Mouse (Mus musculus): Measurements from ENCODE around the gene Ece2. TPM values are rescaled to one million over a fixed set of nuclear protein-coding genes. Genes with fewer than 3 reads are reported as not detected.

Ece2 gene
- polyA plus RNA-seq, 1 experiment from 2014 or later = 1.2 TPM

DNA sequence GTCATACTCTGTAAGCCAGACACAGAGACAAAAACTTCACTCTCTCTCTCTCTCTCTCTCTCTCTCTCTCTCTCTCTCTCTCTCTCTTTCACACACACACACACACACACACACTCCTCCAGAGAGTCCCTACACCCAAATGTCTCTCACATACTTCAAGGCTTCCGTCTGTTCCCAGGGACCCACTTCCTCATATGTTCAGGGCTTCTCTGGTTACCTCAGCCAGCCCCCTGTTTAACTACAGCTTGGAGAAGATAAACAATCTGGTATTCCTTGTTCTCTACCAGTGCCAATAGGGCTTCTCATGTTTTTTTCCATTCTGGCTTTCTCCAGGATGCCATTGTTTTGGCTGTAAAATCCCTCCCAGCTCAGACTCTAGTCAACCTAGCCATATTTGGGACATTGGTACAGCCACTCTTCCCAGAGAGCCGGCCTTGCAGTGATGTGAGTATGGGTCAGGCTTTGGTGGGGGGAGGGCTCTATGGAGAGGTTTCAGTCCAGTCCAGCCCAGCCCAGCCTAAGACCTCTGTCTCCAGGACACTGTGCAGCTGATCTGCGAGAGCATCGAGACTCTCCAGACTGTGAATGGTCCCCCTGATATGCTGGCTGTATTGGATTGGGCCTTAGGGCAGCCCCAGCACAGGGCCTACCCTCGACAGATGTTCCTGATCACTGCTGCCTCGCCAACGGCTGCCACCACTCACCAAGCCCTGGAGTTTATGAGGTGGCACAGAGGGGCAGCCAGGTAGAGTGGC lies 32.8 kb upstream of the Ece2 start:
- Histone ChIP-seq H3K4me1 (replicated peaks; ENCODE audit: control insufficient read depth, insufficient read depth, low read length) (no peaks in the 10 kb centered on the region), H3K4me2 (ENCODE audit: low read length) (no peak overlapping the region), H3K4me3 (ENCODE audit: low read depth, low read length) (no peak overlapping the region), H3K27me3 (replicated peaks; ENCODE audit: control insufficient read depth, insufficient read depth, low read length) (peaks cover 20% of the 10 kb centered on the region), H3K9me3 (ENCODE audit: control insufficient read depth, low read length) (no peaks in the 10 kb centered on the region), H3K27ac (ENCODE audit: low read depth) (no peak overlapping the region), H3K9ac (ENCODE audit: low read length) (no peak overlapping the region), H3K36me3 (ENCODE audit: control insufficient read depth, insufficient read depth, low read length) (no peaks in the 10 kb centered on the region)
- 51% methylated on average over 7 of the region's 7 CpGs for whole genome bisulfite sequencing
- no peak for DNase-seq (ENCODE audit: low spot score)
- ATAC-seq (replicated peaks; ENCODE audit: low FRiP score, low TSS enrichment, low read depth) = no peak

DNA sequence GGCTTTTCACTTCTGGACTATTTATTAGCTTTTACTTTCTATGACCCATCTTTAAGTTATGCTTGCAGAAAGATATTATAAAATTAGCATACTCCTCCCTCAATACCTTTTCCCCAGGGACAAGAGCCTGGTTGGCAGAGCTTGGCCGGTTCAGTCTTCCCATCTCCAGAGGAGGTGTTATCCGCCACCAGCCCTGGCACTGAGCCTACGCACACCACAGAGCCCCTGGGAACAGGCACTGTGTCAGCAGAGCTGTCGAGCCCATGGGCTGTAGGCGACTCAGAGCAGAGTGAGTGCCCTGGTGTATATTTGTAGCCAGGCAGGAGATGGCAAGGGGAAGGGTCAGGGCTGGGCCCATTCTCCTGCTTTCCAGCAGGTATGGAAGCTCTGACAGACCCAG lies 29.1 kb upstream of the Ece2 start:
- Histone ChIP-seq H3K27ac (ENCODE audit: low read depth) (no peak overlapping the region), H3K4me2 (ENCODE audit: low read length) (no peak overlapping the region), H3K9me3 (ENCODE audit: control insufficient read depth, low read length) (no peaks in the 10 kb centered on the region), H3K4me3 (ENCODE audit: low read depth, low read length) (no peak overlapping the region), H3K36me3 (ENCODE audit: control insufficient read depth, insufficient read depth, low read length) (peaks cover 15% of the 10 kb centered on the region), H3K27me3 (replicated peaks; ENCODE audit: control insufficient read depth, insufficient read depth, low read length) (no peaks in the 10 kb centered on the region), H3K4me1 (replicated peaks; ENCODE audit: control insufficient read depth, insufficient read depth, low read length) (no peaks in the 10 kb centered on the region), H3K9ac (ENCODE audit: low read length) (no peak overlapping the region)
- 75% methylated on average over 5 of the region's 5 CpGs for WGBS
- DNase-seq (ENCODE audit: low spot score) (no peak), ATAC-seq (replicated peaks; ENCODE audit: low FRiP score, low TSS enrichment, low read depth) (no peak)

DNA sequence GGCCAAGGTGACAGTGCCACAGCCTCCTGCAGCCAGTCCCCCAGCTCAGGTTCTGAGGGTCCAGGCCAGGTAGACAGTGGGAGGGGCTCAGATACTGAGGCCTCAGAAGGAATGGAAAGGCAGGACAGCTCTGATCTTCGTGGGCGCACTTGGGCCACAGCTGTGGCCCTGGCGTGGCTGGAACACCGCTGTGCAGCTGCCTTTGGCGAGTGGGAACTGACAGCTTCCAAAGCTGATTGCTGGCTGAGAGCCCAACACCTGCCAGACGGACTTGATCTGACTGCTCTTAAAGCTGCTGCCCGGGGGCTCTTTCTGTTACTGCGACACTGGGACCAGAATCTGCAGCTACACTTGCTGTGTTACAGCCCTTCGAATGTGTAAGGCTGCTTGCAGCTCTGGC lies 24.9 kb upstream of the Ece2 start:
- no peak overlapping the region for H3K4me3 ChIP-seq (ENCODE audit: low read depth, low read length)
- DNase-seq (ENCODE audit: low spot score) = no peak
- 80% methylated on average over 9 of the region's 9 CpGs for WGBS
- H3K9me3 ChIP-seq (ENCODE audit: control insufficient read depth, low read length) = no peaks in the 10 kb centered on the region
- peaks cover 38% of the 10 kb centered on the region for H3K36me3 ChIP-seq (ENCODE audit: control insufficient read depth, insufficient read depth, low read length)
- H3K27ac ChIP-seq (ENCODE audit: low read depth) = no peak overlapping the region
- no peak for ATAC-seq (replicated peaks; ENCODE audit: low FRiP score, low TSS enrichment, low read depth)
- no peak overlapping the region for H3K4me2 ChIP-seq (ENCODE audit: low read length)
- H3K27me3 ChIP-seq (replicated peaks; ENCODE audit: control insufficient read depth, insufficient read depth, low read length) = no peaks in the 10 kb centered on the region
- peaks cover 2% of the 10 kb centered on the region for H3K4me1 ChIP-seq (replicated peaks; ENCODE audit: control insufficient read depth, insufficient read depth, low read length)
- H3K9ac ChIP-seq (ENCODE audit: low read length) = no peak overlapping the region

- no peaks in the 10 kb centered on the region for H3K9me3 ChIP-seq (ENCODE audit: control insufficient read depth, low read length)
- H3K4me3 ChIP-seq (ENCODE audit: low read depth, low read length) = peak overlapping the region; percentile 78
- peak; percentile 93 for DNase-seq (ENCODE audit: low spot score)
- peaks cover 20% of the 10 kb centered on the region for H3K36me3 ChIP-seq (ENCODE audit: control insufficient read depth, insufficient read depth, low read length)
- H3K27me3 ChIP-seq (replicated peaks; ENCODE audit: control insufficient read depth, insufficient read depth, low read length) = no peaks in the 10 kb centered on the region
- H3K27ac ChIP-seq (ENCODE audit: low read depth) = peak overlapping the region; percentile 87
- peak overlapping the region; percentile 74 for H3K9ac ChIP-seq (ENCODE audit: low read length)
- ATAC-seq (replicated peaks; ENCODE audit: low FRiP score, low TSS enrichment, low read depth) = peak; percentile 76
- H3K4me1 ChIP-seq (replicated peaks; ENCODE audit: control insufficient read depth, insufficient read depth, low read length) = peaks cover 12% of the 10 kb centered on the region
- H3K4me2 ChIP-seq (ENCODE audit: low read length) = peak overlapping the region; percentile 100
- under 1% methylated on average over 28 of the region's 28 CpGs for WGBS
These were observed 18.9 kb upstream of the Ece2 start for GRCm38 (mm10) chr16:20610501-20611356.

DNA sequence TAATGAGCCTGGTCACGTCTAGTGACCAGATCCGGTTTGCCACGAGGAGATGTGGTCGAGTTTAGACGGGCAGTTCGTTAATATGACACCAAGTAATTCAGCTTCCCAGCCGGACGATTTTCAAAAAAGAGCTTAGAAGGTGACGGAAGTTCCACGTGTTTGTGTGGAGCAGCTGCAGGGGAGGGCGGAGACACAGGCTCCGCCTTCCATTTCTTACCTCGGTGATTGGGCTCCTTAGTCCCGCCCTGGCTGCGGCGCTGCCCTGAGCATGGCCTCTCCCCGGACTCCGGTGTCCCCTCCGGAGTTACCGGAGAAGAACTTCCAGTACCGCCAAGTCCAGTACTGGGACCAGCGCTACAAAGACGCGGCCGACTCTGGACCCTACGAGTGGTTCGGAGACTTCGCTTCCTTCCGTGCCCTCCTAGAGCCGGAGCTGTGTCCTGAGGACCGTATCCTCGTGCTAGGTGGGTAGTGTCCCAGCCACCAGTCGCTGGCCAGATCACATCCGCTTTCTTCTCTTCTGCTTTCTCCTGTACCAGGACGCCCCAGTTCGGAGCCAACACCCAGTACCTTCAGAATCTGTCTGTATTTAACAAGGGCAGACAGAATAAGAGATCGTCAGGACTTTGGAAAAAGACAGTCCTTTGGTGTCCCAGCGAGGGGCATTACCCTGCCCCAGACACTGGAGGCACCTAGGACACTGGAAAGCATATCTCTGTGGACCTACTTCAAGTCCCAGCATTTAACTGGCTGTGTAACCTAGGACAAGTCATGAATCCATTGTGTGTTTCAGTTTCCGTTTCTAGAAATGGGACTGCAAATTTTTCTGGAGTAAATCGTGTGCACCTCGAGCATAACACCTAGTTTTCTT lies 18.0 kb upstream of the Ece2 start, which contains the start of the genes Eef1akmt4, Gm49333 and Alg3:
Gene Eef1akmt4, plus strand, starts transcription at position 237 of the 871 bp plus-strand sequence.
Gene Gm49333, plus strand, starts transcription at position 254 of the 871 bp plus-strand sequence.
Gene Alg3, minus strand, starts transcription at position 379 of the 871 bp plus-strand sequence.
- peak within 1 kb of the TSS; percentile 78 for H3K4me3 ChIP-seq (ENCODE audit: low read depth, low read length)
- DNase-seq (ENCODE audit: low spot score) = peak; percentile 91
- H3K4me2 ChIP-seq (ENCODE audit: low read length) = peak within 1 kb of the TSS; percentile 100
- WGBS = 2% methylated on average over 41 of the region's 41 CpGs
- H3K27me3 ChIP-seq (replicated peaks; ENCODE audit: control insufficient read depth, insufficient read depth, low read length) = no peaks in the 10 kb centered on the region
- ATAC-seq (replicated peaks; ENCODE audit: low FRiP score, low TSS enrichment, low read depth) = peak; percentile 97
- peaks cover 12% of the 10 kb centered on the region for H3K36me3 ChIP-seq (ENCODE audit: control insufficient read depth, insufficient read depth, low read length)
- H3K9me3 ChIP-seq (ENCODE audit: control insufficient read depth, low read length) = no peaks in the 10 kb centered on the region
- H3K9ac ChIP-seq (ENCODE audit: low read length) = peak within 1 kb of the TSS; percentile 74
- peak within 1 kb of the TSS; percentile 87 for H3K27ac ChIP-seq (ENCODE audit: low read depth)
- H3K4me1 ChIP-seq (replicated peaks; ENCODE audit: control insufficient read depth, insufficient read depth, low read length) = peaks cover 12% of the 10 kb centered on the region

GRCm38 (mm10) chr16:20619541-20620398 lies 9.9 kb upstream of the Ece2 start:
- Histone ChIP-seq H3K4me1 (replicated peaks; ENCODE audit: control insufficient read depth, insufficient read depth, low read length) (peaks cover 12% of the 10 kb centered on the region), H3K4me2 (ENCODE audit: low read length) (peak overlapping the region; percentile 98), H3K36me3 (ENCODE audit: control insufficient read depth, insufficient read depth, low read length) (0 out of 2 replicates have a peak, but pooled peaks cover 10% of the 10 kb centered on the region), H3K9ac (ENCODE audit: low read length) (no peak overlapping the region), H3K27ac (ENCODE audit: low read depth) (no peak overlapping the region), H3K9me3 (ENCODE audit: control insufficient read depth, low read length) (no peaks in the 10 kb centered on the region), H3K27me3 (replicated peaks; ENCODE audit: control insufficient read depth, insufficient read depth, low read length) (peaks cover 35% of the 10 kb centered on the region), H3K4me3 (ENCODE audit: low read depth, low read length) (peak overlapping the region; percentile 63)
- DNase-seq (ENCODE audit: low spot score) = peak; percentile 72
- WGBS = 2% methylated on average over 73 of the region's 83 CpGs
- peak; percentile 17; the same call in 1 of the 2 replicates for ATAC-seq (replicated peaks; ENCODE audit: low FRiP score, low TSS enrichment, low read depth)

DNA sequence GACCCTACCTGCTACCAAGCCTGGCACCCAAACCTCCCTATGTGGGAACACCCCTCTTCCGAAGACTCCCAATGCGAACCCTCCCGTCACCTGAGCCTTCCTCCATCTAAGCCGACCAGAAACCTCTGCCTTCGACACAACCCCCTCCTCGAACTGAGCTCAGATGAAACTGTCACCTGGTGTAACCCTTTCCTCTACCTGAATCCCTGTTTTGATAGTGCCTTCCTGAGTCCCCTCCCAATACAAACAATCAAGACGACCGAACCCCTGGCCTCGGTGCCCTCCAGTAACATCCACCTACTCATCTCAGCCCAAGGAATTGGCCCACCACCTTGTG lies 9.3 kb upstream of the Ece2 start:
- Histone ChIP-seq H3K4me1 (replicated peaks; ENCODE audit: control insufficient read depth, insufficient read depth, low read length) (peaks cover 12% of the 10 kb centered on the region), H3K27me3 (replicated peaks; ENCODE audit: control insufficient read depth, insufficient read depth, low read length) (peaks cover 35% of the 10 kb centered on the region), H3K9ac (ENCODE audit: low read length) (no peak overlapping the region), H3K27ac (ENCODE audit: low read depth) (no peak overlapping the region), H3K9me3 (ENCODE audit: control insufficient read depth, low read length) (no peaks in the 10 kb centered on the region), H3K36me3 (ENCODE audit: control insufficient read depth, insufficient read depth, low read length) (0 out of 2 replicates have a peak, but pooled peaks cover 10% of the 10 kb centered on the region), H3K4me2 (ENCODE audit: low read length) (peak overlapping the region; percentile 98), H3K4me3 (ENCODE audit: low read depth, low read length) (peak overlapping the region; percentile 63)
- DNase-seq (ENCODE audit: low spot score) = no peak
- ATAC-seq (replicated peaks; ENCODE audit: low FRiP score, low TSS enrichment, low read depth) = no peak
- under 1% methylated on average over 9 of the region's 9 CpGs for WGBS

Data from intestine, embryonic 14.5 days (tissue).